Mouse (Mus musculus) Patski (cell line): ENCODE measurements around the gene Gm10718. TPM values are rescaled to one million over a fixed set of nuclear protein-coding genes. Genes with fewer than 3 reads are reported as not detected.
"Not testable (repeated sequence)": the region's sequence is repeated elsewhere in the genome, so short reads cannot be mapped to it uniquely, and the experiment has no call there.

Source experiments
- ATAC-seq: fragments of 100-300 bp; one replicate; pipeline ENCODE4 v1.8.0; 2021
- CTCF ChIA-PET: fragments of 350-600 bp; sonication (Branson Sonifier 250); formaldehyde crosslinking; loops from one replicate; lab custom pipeline; 2022; ENCODE audit warnings: inconsistent platforms; lab: Charles Lee
- POLR2A ChIA-PET: fragments of 350-600 bp; sonication (Branson Sonifier 250); formaldehyde crosslinking; loops from one replicate; lab custom pipeline; 2022; ENCODE audit warnings: antibody characterized with exemption, inconsistent platforms; lab: Charles Lee
- DNase-seq: peaks from one replicate; pipeline ENCODE4 v3.0.0-alpha.2; 2011; ENCODE audit warnings: low read depth, low spot score
- H3K27me3 ChIP-seq: fragments of 371-371 bp; one replicate; pipeline ENCODE4 v1.5.1; 2021
- in situ Hi-C: fragments of 300-500 bp; cut with MboI; formaldehyde crosslinking; loops from 3 replicates; pipeline ENCODE4 v1.11.1; 2018; ENCODE audit warnings: low pct_unique_long_range_greater_than_20kb, mixed read lengths
- polyA plus RNA-seq: library from polyadenylated mRNA; unstranded; gene quantifications from one replicate; pipeline ENCODE4 v1.2.3, GENCODE M21; 2021

The Gm10718 gene
- polyA plus RNA-seq, 1 experiment from 2014 or later: not detected

DNA sequence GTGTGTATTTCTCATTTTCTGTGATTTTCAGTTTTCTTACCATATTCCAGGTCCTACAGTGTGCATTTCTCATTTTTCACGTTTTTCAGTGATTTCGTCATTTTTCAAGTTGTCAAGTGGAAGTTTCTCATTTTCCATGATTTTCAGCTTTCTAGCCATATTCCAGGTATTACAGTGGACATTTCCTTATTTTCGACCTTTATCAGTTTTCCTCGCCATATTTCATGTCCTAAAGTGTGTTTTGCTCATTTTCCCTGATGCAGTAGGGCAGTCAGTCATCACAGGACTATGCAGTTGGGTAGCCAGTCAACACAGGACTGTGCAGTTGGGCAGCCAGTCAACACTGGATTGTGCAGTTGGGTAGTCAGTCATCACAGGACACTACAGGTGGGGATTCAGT is 14.8 kb downstream of the Gm10718 start:
- in situ Hi-C loops, H3K27me3 ChIP-seq, POLR2A ChIA-PET, ATAC-seq, CTCF ChIA-PET: not testable (repeated sequence)
- DNase-seq: peak; percentile 12

Other genes starting within 250 kb of the Gm10718 start
- gene Gm10722, start 22.6 kb upstream of the Gm10718 start, polyA plus RNA-seq: not detected
- not detected for gene Gm11168, start 20.2 kb upstream of the Gm10718 start, polyA plus RNA-seq
- gene Gm10721, start 10.4 kb upstream of the Gm10718 start, polyA plus RNA-seq: not detected
- not detected for gene Gm10720, start 7.9 kb upstream of the Gm10718 start, polyA plus RNA-seq
- not detected for gene Gm10719, start 6.1 kb upstream of the Gm10718 start, polyA plus RNA-seq
- not detected for gene Gm10717, start 1.9 kb downstream of the Gm10718 start, polyA plus RNA-seq
- not detected for gene Gm17535, start 11.1 kb downstream of the Gm10718 start, polyA plus RNA-seq
- not detected for gene Gm10715, start 13.3 kb downstream of the Gm10718 start, polyA plus RNA-seq